Mouse (Mus musculus): ENCODE data around the gene Gm20403.
"Not testable (repeated sequence)": the region's sequence is repeated elsewhere in the genome, so short reads cannot be mapped to it uniquely, and the experiment has no call there.

The Gm20403 gene

DNA sequence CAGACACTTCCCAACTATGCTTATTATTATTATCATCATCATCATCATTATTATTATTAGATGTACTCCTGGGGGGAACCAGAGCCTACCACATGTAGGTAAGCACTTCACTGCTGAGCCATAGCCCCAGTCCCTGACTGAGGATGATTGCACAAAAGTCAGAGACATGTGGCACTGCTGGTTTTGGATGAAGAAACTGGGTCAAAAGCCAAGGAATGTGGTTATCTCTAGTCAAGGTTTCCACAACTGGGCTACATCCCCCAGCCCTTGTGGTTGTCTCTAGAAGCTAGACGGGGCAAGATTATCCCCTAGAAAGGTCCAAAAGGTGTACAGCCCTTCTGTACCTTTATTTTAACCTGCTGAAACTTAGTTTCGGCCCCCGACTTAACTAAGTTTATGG, 6.5 kb upstream of the Gm20403 start:
- no peak for DNase-seq

GRCm38 (mm10) chr12:54988323-54988850, 2.1 kb upstream of the Gm20403 start:
- DNase-seq = no peak

DNA sequence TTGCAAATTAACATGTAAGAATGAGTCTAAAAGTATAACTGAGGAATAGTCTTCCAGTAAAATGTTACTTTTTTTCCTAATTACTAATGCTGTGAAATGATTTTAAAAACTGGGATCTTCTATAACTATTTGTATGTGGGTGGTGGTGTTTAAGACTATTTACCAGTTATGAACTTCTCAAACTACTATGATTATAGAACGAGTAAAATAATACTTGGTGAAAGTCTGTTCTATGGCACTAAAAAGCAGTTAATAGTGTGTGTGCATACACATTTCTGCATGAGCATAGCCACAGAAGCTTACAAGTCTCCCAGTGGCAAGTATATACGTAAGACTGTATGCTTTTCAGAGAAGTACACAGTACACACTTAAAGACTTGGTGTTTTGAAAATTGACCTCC, 827 bp upstream of the Gm20403 start:
- no peak for DNase-seq

DNA sequence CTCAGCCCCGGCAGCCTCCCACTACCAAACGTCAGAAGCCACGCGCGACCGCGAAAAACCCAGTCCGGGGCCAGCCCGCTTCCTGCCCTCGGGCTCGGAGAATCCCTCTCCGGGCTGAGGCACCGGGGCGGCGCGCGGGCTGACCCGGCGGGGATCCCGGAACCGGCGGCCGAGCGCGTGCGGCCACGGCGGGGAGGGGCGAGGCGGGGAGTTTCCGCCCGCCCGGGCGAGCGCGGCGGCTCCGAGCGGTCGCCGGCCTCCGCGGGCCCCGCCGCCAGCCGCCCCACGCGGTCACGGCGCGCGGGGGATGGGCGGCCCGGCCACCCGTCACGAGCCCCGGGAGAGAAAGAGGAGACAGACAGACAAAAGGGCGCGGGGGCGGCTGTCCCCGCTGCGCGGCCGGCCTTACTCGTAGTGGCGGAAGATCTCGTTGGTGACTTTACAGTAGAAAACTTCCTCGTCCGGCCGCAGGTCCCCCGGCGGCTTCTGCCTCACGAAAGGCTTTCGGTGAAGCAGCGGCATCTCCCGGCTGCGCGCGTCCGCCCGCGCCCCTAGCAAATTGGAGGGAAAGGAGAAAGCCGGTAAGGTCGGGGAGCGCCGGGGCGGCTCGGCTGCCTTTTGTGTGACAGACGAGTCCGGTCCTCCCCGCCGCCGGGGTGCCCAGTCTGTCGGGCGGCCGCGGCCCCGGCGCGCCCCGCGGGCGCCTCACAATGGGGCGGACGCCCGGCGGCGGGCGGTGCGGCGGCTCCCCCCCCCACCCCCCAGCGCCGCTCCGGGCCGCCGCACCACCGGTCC, 875 bp downstream of the Gm20403 start:
- peak; percentile 27 for DNase-seq

GRCm38 (mm10) chr12:54984701-54985256, 1.6 kb downstream of the Gm20403 start:
- peak; percentile 12 for DNase-seq

DNA sequence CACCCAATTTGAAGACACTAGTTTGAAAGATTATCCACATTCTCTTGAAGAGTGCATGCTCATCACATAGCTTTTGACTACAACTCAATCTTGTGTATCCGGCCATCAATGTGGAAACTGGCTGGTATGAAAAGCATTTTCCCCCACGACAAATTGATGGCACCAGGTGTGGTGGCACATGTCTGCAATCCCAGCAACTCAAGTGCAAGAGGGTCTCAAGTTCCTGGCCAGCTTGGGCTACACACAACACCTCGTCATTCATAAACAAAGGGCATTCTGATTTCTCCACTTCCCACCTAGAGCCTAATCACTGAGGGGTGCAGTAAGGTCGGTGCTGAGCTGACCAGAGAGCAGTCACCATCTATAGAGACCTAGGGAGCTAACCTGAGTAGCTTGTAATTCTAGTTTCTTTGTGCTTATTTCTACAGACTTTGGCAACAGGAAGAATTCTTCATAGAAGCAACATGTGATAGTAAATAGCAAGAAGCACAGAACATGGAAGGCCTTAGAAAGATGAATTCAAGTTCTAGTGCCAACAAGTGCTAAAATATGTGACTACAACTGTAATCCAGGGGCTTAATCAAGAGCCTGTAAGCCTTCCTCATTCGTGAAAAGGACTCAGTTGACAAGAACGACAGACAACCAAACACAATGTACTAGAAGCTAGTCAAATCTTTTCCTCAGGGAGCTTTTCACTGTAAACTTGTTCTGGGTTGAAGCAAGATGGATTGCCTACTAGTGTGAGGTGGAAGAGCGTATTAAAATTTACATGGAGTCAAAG, 3.2 kb downstream of the Gm20403 start:
- DNase-seq = no peak

GRCm38 (mm10) chr12:54981962-54982361, 4.4 kb downstream of the Gm20403 start:
- no peak for DNase-seq

GRCm38 (mm10) chr12:54980939-54981338, 5.4 kb downstream of the Gm20403 start:
- DNase-seq = no peak

DNA sequence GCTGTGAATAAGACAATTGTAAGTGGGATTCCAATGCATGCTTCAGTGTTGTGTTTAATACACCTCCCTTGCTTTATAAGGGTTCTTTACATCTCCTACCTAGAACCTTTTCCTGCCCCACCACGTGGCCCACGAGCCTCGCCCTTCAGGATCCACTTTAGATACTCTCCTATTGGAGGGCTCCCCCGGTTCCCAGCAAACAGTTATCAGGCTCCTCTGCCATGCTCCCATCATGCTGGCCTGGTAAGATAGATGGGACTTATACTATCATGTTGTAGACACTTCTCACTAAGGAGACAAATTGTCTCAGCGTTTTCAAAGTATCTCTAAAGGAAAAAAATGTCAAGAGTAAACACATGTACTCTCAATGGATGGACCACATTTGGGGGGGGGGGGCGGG, 5.8 kb downstream of the Gm20403 start:
- DNase-seq = no peak

DNA sequence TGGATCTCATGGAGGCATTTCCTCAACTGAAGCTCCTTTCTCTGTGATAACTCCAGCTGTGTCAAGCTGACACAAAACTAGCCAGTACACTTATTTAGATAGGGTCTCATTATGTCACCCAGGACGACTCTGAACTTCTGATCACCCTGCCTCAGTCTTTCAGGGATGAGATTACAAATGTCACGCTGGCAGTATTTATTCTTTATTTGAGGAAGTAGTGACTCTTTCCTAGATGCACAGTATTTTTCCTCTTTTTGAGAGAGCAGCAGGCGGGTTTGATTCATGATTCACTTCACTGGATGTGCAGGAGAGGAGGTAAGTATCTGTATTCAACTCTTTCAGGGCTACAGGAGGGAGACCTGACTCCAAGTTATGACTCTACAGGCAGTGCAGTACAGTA, 17.3 kb downstream of the Gm20403 start:
- no peak for DNase-seq

GRCm38 (mm10) chr12:54965532-54966160, 20.7 kb downstream of the Gm20403 start:
- DNase-seq = no peak

- no peak for DNase-seq
Observed at GRCm38 (mm10) chr12:54959569-54959968, 26.8 kb downstream of the Gm20403 start.

GRCm38 (mm10) chr12:54956974-54957373, 29.4 kb downstream of the Gm20403 start:
- DNase-seq = no peak

- no peak for DNase-seq
Observed at GRCm38 (mm10) chr12:54956457-54956856, 29.9 kb downstream of the Gm20403 start.

DNA sequence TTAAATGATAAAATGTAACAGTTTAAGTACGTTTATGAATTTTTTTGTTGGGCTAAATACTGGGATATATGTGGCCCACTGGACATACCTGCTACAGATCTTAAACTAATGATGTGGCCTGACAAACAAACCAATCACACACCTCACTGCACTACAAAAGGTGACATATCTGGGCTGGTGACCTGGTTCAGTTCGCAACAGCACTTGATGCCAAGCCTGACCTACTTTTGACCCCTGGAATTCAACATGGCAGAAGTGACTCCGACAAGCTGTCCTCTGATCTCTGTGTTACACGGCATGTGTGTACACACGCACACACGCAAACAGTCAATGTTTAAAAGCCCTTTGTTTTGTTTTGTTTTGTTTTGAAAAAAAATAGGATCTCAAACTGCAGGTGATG, 40.2 kb downstream of the Gm20403 start:
- DNase-seq = no peak

GRCm38 (mm10) chr12:54942586-54943157, 43.7 kb downstream of the Gm20403 start:
- not testable (repeated sequence) for DNase-seq

- not testable (repeated sequence) for DNase-seq
Observed at GRCm38 (mm10) chr12:54937581-54938343, 48.6 kb downstream of the Gm20403 start.

Measured in cerebellum, adult 8-10 months (tissue).